Mouse (Mus musculus) hindbrain, embryonic 13.5 days (tissue): ENCODE results near the gene Dip2c. TPM values are rescaled to one million over a fixed set of nuclear protein-coding genes. Genes with fewer than 3 reads are reported as not detected.

Experiments used
- ATAC-seq: fragments of 200-750 bp; cut with Nextera tagmentation; 2 replicates; pipeline ENCODE4 v1.8.0; 2017; ENCODE audit warnings: moderate TSS enrichment; ENCODE audit not compliant: low FRiP score
- H3K27ac ChIP-seq: fragments of 300-500 bp; sonication (generic); 2 replicates; pipeline ENCODE4 v1.5.1; 2015; ENCODE audit warnings: inconsistent platforms, mild to moderate bottlenecking, moderate library complexity
- H3K27me3 ChIP-seq: fragments of 300-500 bp; sonication (generic); 2 replicates; pipeline ENCODE4 v1.6.1; 2015; ENCODE audit warnings: mild to moderate bottlenecking, inconsistent platforms
- H3K36me3 ChIP-seq: fragments of 300-500 bp; sonication (generic); 2 replicates; pipeline ENCODE4 v1.6.1; 2015; ENCODE audit warnings: mild to moderate bottlenecking, inconsistent platforms
- H3K4me1 ChIP-seq: fragments of 300-500 bp; sonication (generic); replicated peaks from 2 replicates; pipeline ENCODE4 v1.6.1; 2015; ENCODE audit warnings: inconsistent platforms
- H3K4me2 ChIP-seq: fragments of 300-500 bp; sonication (generic); 2 replicates; pipeline ENCODE4 v1.6.1; 2015; ENCODE audit warnings: inconsistent platforms, mild to moderate bottlenecking, moderate library complexity
- H3K4me3 ChIP-seq: fragments of 300-500 bp; sonication (generic); 2 replicates; pipeline ENCODE4 v1.5.1; 2015; ENCODE audit warnings: mild to moderate bottlenecking, inconsistent platforms
- H3K9ac ChIP-seq: fragments of 300-500 bp; sonication (generic); 2 replicates; pipeline ENCODE4 v1.6.1; 2015; ENCODE audit warnings: mild to moderate bottlenecking, inconsistent platforms
- H3K9me3 ChIP-seq: fragments of 300-500 bp; sonication (generic); 2 replicates; pipeline ENCODE4 v1.6.1; 2016; ENCODE audit warnings: inconsistent platforms
- WGBS: fragments of 180-500 bp; shearing (Covaris S2); methylation state at CpG from one replicate; pipeline ENCODE4 v1.1.7; 2015; 5-methylcytosine and 5-hydroxymethylcytosine counted together
- polyA plus RNA-seq: library from polyadenylated mRNA; unstranded; fragments of >200 nt; fragmentation: Nextera tagmentation; extraction: Ambion mirVana; gene quantifications from 2 replicates; pipeline ENCODE4 v1.2.1, GENCODE M21; 2015

Dip2c gene
- polyA plus RNA-seq, 1 experiment from 2014 or later = 10.2 TPM

DNA sequence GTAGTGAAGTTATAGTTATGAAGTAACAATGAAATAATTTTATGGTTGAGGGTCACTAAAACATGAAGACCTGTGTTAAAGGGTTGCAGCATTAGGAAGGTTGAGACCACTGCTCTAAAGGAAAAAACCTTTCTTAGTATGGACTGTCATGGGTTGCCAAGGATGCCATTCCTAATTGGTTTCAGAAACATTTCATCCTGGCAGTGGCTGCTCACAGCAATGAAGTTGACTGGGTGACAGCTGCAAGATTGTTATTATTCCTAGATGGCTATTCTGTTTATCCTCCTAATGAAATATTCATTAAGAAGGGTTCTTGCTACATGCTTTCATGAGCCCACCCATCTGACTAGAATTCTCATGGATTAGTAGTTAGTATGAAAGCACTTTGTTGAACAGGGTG lies 307.3 kb downstream of the Dip2c start:
- Histone ChIP-seq H3K4me2 (no peak overlapping the region), H3K36me3 (peaks cover 11% of the 10 kb centered on the region), H3K4me1 (peaks cover 4% of the 10 kb centered on the region; the same call in 1 of the 2 replicates), H3K27ac (no peak overlapping the region; the same call in 1 of the 2 replicates), H3K9ac (no peak overlapping the region), H3K9me3 (no peaks in the 10 kb centered on the region), H3K27me3 (no peaks in the 10 kb centered on the region), H3K4me3 (no peak overlapping the region)
- ATAC-seq = no peak

DNA sequence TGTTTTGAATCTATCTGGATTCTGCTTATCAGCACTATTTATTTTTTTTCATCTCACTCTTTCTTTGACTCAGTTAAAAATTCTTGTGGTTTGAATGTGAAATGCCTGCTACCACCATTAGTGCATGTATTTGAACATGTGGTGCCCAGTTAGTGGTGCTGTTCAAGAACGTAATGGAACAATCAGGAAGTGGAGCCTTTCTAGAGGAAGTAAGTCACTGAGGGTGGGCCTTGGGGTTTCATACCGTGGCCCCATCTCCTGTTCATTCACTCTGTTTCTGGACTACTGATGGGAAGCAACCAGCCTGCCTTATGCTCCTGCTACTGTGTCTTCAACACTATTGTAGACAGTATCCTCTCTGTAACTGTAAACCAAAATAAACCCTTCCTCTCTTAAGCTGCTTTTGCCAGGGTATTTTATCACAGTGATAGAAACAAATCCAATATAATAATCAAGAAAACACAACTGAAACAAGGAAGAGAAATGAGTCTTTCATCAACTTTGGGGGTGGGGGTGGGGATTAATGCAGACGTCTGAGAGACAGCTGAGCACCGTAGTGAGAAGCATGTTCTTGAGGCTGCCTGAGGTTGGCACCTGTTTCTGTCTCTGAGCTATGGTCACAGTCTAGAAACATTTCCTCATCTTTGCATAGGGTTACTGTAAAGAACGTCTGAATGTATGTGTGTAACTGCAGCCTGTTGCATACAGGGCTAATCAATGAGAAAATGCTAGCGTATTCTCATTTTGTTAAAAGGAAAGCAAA lies 323.2 kb downstream of the Dip2c start:
- WGBS = 86% methylated on average over 6 of the region's 6 CpGs
- Histone ChIP-seq H3K27me3 (no peaks in the 10 kb centered on the region), H3K9me3 (no peaks in the 10 kb centered on the region), H3K4me2 (no peak overlapping the region), H3K4me1 (no peaks in the 10 kb centered on the region), H3K9ac (no peak overlapping the region), H3K36me3 (peaks cover 25% of the 10 kb centered on the region), H3K4me3 (no peak overlapping the region), H3K27ac (no peak overlapping the region)
- ATAC-seq = no peak

DNA sequence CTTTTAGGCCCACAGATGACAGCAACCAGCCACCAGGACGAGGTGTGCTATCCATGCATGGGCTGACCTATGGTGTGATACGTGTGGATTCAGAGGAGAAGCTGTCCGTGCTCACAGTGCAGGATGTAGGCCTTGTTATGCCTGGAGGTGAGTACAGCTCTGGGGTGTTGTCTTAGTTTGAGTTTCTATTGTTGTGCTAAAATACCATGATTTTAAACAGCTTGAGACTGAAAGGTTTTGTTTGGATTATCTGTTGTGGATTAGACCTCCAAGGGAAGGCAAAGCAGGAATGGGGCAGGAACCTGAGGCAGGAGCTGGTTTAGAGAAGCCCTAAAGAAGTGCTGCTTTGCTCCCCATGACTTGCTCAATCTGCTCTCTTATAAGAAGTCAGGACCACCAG lies 325.0 kb downstream of the Dip2c start:
- no peak overlapping the region for H3K4me2 ChIP-seq
- H3K36me3 ChIP-seq = peaks cover 35% of the 10 kb centered on the region
- H3K4me1 ChIP-seq = no peaks in the 10 kb centered on the region
- 86% methylated on average over 3 of the region's 3 CpGs for WGBS
- H3K27me3 ChIP-seq = no peaks in the 10 kb centered on the region
- H3K9me3 ChIP-seq = no peaks in the 10 kb centered on the region
- no peak overlapping the region for H3K9ac ChIP-seq
- no peak overlapping the region for H3K4me3 ChIP-seq
- no peak overlapping the region for H3K27ac ChIP-seq
- no peak for ATAC-seq

DNA sequence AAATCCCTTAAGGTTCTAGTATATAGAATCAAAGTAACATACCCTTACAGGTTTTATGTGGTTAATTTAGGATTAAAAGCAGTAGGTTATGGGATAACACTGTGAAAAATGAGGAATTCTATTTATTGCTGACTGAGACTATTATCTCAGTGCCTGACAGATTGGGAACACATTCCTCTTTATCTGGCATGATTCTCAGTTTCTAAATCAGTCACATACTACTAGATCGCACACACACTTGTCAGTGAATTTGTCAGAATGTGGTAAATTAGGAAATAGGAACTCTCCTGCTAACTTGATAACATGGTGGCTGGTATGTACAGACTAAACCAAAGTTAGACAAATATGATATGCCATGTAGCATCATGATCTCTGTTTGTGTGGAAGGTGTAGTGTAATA lies 334.9 kb downstream of the Dip2c start:
- Histone ChIP-seq H3K9ac (no peak overlapping the region), H3K36me3 (peaks cover 40% of the 10 kb centered on the region), H3K4me1 (no peaks in the 10 kb centered on the region), H3K9me3 (no peaks in the 10 kb centered on the region), H3K4me2 (no peak overlapping the region), H3K27ac (no peak overlapping the region), H3K4me3 (no peak overlapping the region), H3K27me3 (no peaks in the 10 kb centered on the region)
- no peak for ATAC-seq
- 95% methylated on average over 1 of the region's 1 CpGs for WGBS

DNA sequence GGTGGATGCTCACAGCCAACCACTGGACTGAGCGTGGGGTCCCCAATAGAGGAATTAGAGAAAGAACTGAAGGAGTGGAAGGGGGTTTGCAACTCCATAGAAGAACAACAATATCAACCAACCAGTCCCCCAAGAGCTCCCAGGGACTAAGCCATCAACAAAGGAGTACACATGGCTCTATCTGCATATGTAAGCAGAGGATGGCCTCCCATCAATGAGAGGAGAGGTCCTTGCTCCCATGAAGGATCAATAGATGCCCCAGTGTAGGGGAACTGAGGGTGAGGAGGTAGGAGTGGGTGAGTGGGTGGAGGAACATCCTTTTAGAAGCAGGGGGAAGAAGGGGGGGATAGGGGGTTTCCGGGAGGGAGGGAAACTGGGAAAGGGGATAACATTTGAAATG lies 356.4 kb downstream of the Dip2c start:
- Histone ChIP-seq H3K4me3 (no peak overlapping the region), H3K27ac (no peak overlapping the region), H3K27me3 (no peaks in the 10 kb centered on the region), H3K4me1 (no peaks in the 10 kb centered on the region), H3K4me2 (no peak overlapping the region), H3K9me3 (no peaks in the 10 kb centered on the region), H3K9ac (no peak overlapping the region), H3K36me3 (peaks cover 17% of the 10 kb centered on the region)
- 48% methylated on average over 2 of the region's 2 CpGs for WGBS
- no peak for ATAC-seq

DNA sequence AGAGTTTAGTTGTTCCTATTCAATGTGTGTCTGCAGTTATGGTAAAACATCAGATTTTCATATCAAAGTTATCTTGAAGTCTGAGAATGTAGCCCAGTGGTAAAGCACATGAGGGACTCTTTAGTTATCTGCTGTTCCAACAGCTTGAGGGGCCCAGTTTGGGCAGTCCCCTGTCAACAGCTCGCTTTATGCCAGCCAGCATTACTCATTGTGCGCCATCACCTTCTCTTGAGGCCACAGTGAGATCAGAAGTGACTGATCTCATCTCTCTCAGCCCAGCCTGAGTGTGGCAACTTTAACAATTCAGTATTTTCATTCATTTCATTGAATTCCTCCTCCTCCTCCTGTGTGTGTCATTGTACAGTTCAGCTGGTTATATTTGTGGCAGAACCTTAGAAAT lies 359.6 kb downstream of the Dip2c start:
- no peak overlapping the region for H3K4me3 ChIP-seq
- H3K4me1 ChIP-seq = no peaks in the 10 kb centered on the region
- H3K27ac ChIP-seq = no peak overlapping the region
- H3K4me2 ChIP-seq = no peak overlapping the region
- no peak overlapping the region for H3K9ac ChIP-seq
- ATAC-seq = no peak
- H3K36me3 ChIP-seq = peaks cover 9% of the 10 kb centered on the region
- WGBS = 93% methylated on average over 2 of the region's 2 CpGs
- H3K27me3 ChIP-seq = no peaks in the 10 kb centered on the region
- H3K9me3 ChIP-seq = no peaks in the 10 kb centered on the region

DNA sequence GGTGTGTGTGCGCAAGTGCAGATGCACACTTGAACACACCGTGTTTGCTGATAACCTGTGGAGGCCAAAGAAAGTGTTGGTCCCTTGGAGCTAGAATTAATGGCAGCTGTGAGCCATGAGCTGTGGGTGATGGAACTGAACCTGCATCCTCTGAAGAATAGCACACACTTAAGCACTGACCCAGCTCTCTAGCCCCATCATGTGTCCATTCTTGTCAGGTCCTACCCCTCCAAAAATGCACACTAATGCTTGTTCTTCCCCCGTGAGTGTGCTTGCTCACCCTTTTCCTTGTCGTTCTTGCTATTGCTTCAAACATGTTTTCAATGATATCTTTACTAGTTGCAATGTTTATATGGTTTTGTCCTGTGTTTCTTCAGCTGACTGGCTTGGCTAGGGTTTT lies 360.2 kb downstream of the Dip2c start:
- Histone ChIP-seq H3K27me3 (no peaks in the 10 kb centered on the region), H3K9ac (no peak overlapping the region), H3K4me2 (no peak overlapping the region), H3K27ac (no peak overlapping the region), H3K4me1 (no peaks in the 10 kb centered on the region), H3K4me3 (no peak overlapping the region), H3K36me3 (peaks cover 9% of the 10 kb centered on the region), H3K9me3 (no peaks in the 10 kb centered on the region)
- ATAC-seq = peak; percentile 65; the same call in 1 of the 2 replicates
- WGBS = 63% methylated on average over 4 of the region's 4 CpGs

DNA sequence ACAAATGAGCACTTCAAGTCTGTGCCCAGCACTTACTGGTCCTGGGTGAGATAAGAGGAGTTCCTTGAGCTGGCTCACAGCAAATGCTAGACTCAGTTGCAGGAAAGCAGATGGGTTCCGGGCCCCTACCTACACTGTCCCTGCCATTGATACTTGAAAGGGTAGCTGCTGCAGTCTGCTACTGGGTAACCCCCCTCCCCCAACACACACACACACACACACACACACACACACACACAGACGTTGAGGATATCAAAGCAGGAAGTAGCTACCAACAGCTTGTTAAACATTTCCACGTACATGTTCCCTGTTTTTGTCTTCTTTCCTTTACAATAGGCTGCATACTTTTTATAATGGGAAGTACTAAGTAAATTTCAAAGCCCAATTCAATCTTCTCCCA lies 361.6 kb downstream of the Dip2c start:
- no peak for ATAC-seq
- no peaks in the 10 kb centered on the region for H3K4me1 ChIP-seq
- 71% methylated on average over 3 of the region's 3 CpGs for WGBS
- no peak overlapping the region for H3K4me3 ChIP-seq
- no peak overlapping the region for H3K27ac ChIP-seq
- H3K27me3 ChIP-seq = no peaks in the 10 kb centered on the region
- H3K9ac ChIP-seq = no peak overlapping the region
- H3K9me3 ChIP-seq = no peaks in the 10 kb centered on the region
- H3K36me3 ChIP-seq = peaks cover 9% of the 10 kb centered on the region
- no peak overlapping the region for H3K4me2 ChIP-seq

DNA sequence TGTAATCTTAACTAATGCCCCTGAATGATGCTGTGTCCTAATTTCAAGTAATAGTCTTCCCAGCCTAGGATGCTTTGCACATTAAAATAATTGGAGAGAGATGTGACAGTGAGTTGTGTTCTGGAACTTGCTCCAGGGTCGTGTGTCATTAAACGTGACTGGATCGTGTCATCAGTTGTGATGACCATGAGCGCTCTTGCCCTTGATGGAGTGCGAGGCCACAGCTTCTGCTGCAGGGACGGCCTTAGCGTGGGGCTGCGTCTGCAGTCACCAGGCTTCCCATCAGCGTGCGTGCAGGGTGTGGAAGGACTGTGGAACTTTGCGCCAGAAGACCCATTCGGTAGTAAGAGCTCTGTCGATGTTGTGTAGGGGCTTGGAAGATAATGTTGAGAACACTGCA lies 372.4 kb downstream of the Dip2c start:
- no peak overlapping the region for H3K27ac ChIP-seq

DNA sequence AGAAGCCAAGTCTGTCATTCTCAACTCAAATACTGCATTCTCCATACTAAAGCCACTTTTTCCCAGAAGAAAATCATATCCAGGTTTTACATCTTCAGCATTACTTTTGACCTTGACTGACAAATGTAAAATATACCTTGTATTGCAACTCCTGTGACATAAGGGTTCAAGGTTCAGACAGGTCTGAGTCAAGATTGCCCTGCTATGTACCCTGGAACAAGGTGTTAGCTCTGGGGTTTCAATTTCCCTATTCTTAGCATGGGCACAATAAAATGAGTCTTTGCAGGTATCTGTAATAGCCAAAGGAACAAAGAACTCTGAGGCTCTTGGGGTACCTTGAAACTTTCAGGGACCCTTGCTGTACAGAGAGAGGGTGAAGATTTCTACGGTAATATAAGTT lies 373.6 kb downstream of the Dip2c start:
- H3K4me3 ChIP-seq = no peak overlapping the region
- H3K4me1 ChIP-seq = no peaks in the 10 kb centered on the region
- H3K27ac ChIP-seq = no peak overlapping the region
- H3K27me3 ChIP-seq = no peaks in the 10 kb centered on the region
- no peaks in the 10 kb centered on the region for H3K9me3 ChIP-seq
- peaks cover 12% of the 10 kb centered on the region for H3K36me3 ChIP-seq
- ATAC-seq = no peak
- no peak overlapping the region for H3K9ac ChIP-seq
- WGBS = 95% methylated on average over 1 of the region's 1 CpGs
- no peak overlapping the region for H3K4me2 ChIP-seq

More for the DNA sequence above, 372.4 kb downstream of the Dip2c start:
- Histone ChIP-seq H3K4me2 (no peak overlapping the region), H3K4me3 (no peak overlapping the region), H3K9ac (no peak overlapping the region), H3K27me3 (no peaks in the 10 kb centered on the region), H3K36me3 (peaks cover 12% of the 10 kb centered on the region), H3K9me3 (no peaks in the 10 kb centered on the region), H3K4me1 (no peaks in the 10 kb centered on the region)
- 94% methylated on average over 13 of the region's 13 CpGs for WGBS
- no peak for ATAC-seq

DNA sequence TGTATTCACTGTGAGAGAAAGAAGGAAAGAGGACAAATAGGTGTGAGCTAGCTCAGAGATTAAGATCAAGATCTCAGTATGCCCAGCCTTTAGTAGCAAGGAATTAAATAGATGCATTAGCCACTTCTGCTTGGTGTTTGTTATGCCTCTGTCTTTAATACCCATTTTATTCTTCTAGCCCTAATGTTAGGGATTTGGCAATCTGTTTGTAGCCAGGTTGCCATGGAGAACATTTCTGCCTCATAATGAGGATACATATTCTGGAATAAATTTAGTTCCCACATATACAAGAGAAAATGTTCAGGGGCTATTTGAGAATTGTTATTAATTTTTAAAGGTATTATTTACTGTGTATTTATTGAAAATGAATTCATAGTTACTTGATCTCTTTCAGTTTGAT lies 374.3 kb downstream of the Dip2c start:
- no peak overlapping the region for H3K27ac ChIP-seq
- no peak overlapping the region for H3K4me2 ChIP-seq
- ATAC-seq = no peak
- H3K4me3 ChIP-seq = no peak overlapping the region
- peaks cover 13% of the 10 kb centered on the region for H3K36me3 ChIP-seq
- H3K4me1 ChIP-seq = no peaks in the 10 kb centered on the region
- no peaks in the 10 kb centered on the region for H3K9me3 ChIP-seq
- H3K27me3 ChIP-seq = no peaks in the 10 kb centered on the region
- no peak overlapping the region for H3K9ac ChIP-seq

DNA sequence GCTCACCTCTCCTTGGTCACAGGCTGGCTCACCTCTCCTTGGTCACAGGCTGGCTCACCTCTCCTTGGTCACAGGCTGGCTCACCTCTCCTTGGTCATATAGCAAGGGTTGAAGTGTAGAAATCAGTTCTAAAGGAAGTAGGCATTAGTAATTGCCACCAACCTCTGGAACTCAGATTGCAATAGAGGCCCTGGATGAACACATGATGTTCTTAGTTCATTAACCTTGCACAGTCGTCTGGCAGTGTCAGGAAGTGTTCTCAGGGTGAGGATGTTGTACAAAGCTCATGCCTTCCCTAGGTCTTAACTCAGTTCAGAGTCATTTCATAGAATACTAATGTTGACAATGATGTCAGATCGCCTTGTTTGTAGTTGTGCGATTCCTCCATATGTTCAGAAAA lies 376.7 kb downstream of the Dip2c start:
- 88% methylated on average over 3 of the region's 3 CpGs for WGBS
- Histone ChIP-seq H3K36me3 (peaks cover 22% of the 10 kb centered on the region), H3K4me1 (no peaks in the 10 kb centered on the region), H3K9ac (no peak overlapping the region), H3K27me3 (no peaks in the 10 kb centered on the region), H3K27ac (no peak overlapping the region), H3K4me3 (no peak overlapping the region), H3K4me2 (no peak overlapping the region), H3K9me3 (no peaks in the 10 kb centered on the region)
- no peak for ATAC-seq

DNA sequence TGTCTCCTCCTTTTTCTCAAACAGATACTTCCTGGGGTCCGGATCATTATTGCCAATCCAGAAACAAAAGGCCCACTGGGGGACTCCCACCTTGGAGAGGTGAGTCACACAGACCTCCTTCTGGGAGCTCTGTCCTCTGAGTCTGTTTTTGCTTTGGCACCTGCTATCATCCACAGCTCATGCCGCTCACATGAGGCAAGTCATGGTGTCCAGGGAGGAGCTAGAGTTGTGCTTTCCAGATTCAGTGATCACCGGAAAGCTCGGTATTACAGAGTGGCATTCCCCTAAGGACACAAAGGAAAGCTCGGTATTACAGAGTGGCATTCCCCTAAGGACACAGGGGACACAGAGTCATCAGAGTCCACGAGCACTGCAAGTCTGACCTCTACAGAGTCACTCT lies 380.3 kb downstream of the Dip2c start:
- no peak for ATAC-seq
- no peaks in the 10 kb centered on the region for H3K9me3 ChIP-seq
- H3K36me3 ChIP-seq = peaks cover 52% of the 10 kb centered on the region
- no peak overlapping the region for H3K9ac ChIP-seq
- H3K4me2 ChIP-seq = no peak overlapping the region
- no peak overlapping the region for H3K4me3 ChIP-seq
- no peak overlapping the region for H3K27ac ChIP-seq
- H3K27me3 ChIP-seq = no peaks in the 10 kb centered on the region
- 95% methylated on average over 6 of the region's 6 CpGs for WGBS
- no peaks in the 10 kb centered on the region for H3K4me1 ChIP-seq
